Mouse (Mus musculus): ENCODE data around the gene Gk5. TPM values are rescaled to one million over a fixed set of nuclear protein-coding genes. Genes with fewer than 3 reads are reported as not detected.
A peak's percentile ranks its signal among the peaks of the same experiment; 100 is the strongest.
"Not testable (repeated sequence)": the region's sequence is repeated elsewhere in the genome, so short reads cannot be mapped to it uniquely, and the experiment has no call there.

Gk5 gene
- 2.7 and 3.0 TPM in 2 replicates for polyA plus RNA-seq (2015; fragmentation: Nextera tagmentation; extraction: Ambion mirVana)

DNA sequence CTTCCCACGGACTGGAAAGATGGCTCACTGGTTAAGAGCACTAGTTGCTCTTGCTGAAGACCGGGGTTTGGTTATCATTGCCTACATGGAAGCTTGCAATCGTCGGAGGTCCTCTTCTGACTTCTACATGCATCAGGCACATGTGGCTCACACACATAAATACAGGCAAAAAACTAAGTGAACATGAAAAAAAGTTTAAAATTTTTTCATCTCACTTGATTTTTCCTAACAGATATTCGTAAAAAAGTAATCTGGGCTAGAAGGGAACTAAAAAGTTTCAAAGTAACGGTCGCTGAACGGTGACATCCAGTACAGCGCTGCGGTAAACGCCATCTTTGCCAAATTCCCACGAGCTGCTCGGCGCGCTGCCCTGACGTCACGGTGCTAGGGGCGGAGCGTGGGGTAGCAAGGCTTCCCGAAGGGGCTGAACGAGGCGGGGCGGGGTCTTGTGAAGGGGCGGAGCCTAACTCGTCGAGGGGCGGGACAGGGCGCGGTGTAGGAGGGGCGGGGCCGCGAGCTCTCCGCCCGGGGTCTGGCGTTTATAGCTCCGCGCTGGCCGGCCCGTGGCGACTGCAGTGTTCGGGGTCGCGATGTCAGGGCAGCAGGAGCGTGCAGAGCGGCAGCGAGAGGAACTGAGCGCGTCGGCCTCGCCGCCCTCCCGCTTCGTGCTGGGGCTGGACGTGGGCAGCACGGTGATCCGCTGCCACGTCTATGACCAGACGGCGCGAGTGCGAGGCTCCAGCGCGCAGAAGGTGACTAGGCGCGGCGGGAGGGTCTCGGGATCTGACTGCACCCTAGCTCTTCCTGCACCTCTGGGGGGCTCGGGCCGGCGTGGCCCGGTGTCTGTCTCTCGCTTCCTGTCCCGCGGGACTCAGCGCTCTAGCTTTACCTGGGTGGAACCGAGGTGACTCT, at the start of gene Gk5:
Gk5 (plus strand) TSS at position 502 of the 912 bp plus-strand sequence.
- no peaks in the 10 kb centered on the region for H3K36me3 ChIP-seq (ENCODE audit: control insufficient read depth, insufficient read depth, low read length)
- peaks cover 5% of the 10 kb centered on the region; the same call in 1 of the 2 replicates for H3K4me1 ChIP-seq (ENCODE audit: control insufficient read depth, insufficient read depth, low read depth, low read length)
- peak; percentile 99 for ATAC-seq
- H3K27me3 ChIP-seq (replicated peaks; ENCODE audit: control insufficient read depth, insufficient read depth, low read length) = no peaks in the 10 kb centered on the region
- H3K4me2 ChIP-seq (ENCODE audit: low read length) = peak within 1 kb of the TSS; percentile 83
- peak within 1 kb of the TSS; percentile 74 for H3K4me3 ChIP-seq (ENCODE audit: low read length)
- peak within 1 kb of the TSS; percentile 65 for H3K9ac ChIP-seq (ENCODE audit: low read depth, low read length)
- H3K9me3 ChIP-seq (ENCODE audit: control insufficient read depth, low read length) = no peaks in the 10 kb centered on the region
- H3K27ac ChIP-seq (ENCODE audit: low read depth, low read length) = peak within 1 kb of the TSS; percentile 75; the same call in 1 of the 2 replicates
- WGBS = under 1% methylated on average over 74 of the region's 76 CpGs

DNA sequence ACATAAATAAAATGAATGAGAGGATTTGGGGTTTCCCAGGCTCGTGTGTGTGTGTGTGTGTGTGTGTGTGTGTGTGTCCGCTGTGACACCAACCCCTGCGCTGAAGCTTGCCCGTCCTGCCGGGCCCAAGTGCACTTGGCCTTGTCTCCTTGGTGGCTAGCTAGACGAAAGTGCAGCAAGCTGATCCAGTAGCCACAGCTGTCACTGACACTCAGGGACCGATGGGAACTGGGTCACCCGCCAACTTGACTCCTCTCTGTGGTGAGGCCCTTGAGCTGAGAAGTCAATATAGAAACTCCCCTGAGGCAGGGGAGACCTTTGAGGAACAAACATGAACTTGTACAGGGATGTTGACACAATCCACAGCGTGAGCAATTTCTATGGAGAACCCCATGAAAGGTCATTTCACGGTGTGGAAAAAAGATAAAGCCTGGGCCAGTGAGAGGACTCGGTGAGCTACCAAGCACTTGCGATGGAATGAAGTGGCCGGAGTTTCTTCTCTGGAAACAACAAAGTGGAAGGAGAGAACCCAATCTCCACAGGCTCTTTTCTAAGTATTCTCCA, 40.3 kb upstream of the Gk5 start:
- H3K9ac ChIP-seq (ENCODE audit: low read depth, low read length) = no peak overlapping the region
- H3K27me3 ChIP-seq (replicated peaks; ENCODE audit: control insufficient read depth, insufficient read depth, low read length) = no peaks in the 10 kb centered on the region
- no peak overlapping the region for H3K27ac ChIP-seq (ENCODE audit: low read depth, low read length)
- H3K4me3 ChIP-seq (ENCODE audit: low read length) = no peak overlapping the region
- no peaks in the 10 kb centered on the region for H3K4me1 ChIP-seq (ENCODE audit: control insufficient read depth, insufficient read depth, low read depth, low read length)
- H3K4me2 ChIP-seq (ENCODE audit: low read length) = no peak overlapping the region
- no peaks in the 10 kb centered on the region for H3K36me3 ChIP-seq (ENCODE audit: control insufficient read depth, insufficient read depth, low read length)
- no peak for ATAC-seq
- 92% methylated on average over 13 of the region's 13 CpGs for WGBS
- no peaks in the 10 kb centered on the region for H3K9me3 ChIP-seq (ENCODE audit: control insufficient read depth, low read length)

GRCm38 (mm10) chr9:96085293-96085692, 33.9 kb upstream of the Gk5 start:
- no peak overlapping the region for H3K9ac ChIP-seq (ENCODE audit: low read depth, low read length)
- no peaks in the 10 kb centered on the region for H3K27me3 ChIP-seq (replicated peaks; ENCODE audit: control insufficient read depth, insufficient read depth, low read length)
- WGBS = 94% methylated on average over 6 of the region's 6 CpGs
- no peak overlapping the region for H3K4me2 ChIP-seq (ENCODE audit: low read length)
- H3K4me1 ChIP-seq (ENCODE audit: control insufficient read depth, insufficient read depth, low read depth, low read length) = no peaks in the 10 kb centered on the region
- H3K4me3 ChIP-seq (ENCODE audit: low read length) = no peak overlapping the region
- ATAC-seq = no peak
- no peaks in the 10 kb centered on the region for H3K36me3 ChIP-seq (ENCODE audit: control insufficient read depth, insufficient read depth, low read length)
- no peak overlapping the region for H3K27ac ChIP-seq (ENCODE audit: low read depth, low read length)
- H3K9me3 ChIP-seq (ENCODE audit: control insufficient read depth, low read length) = no peaks in the 10 kb centered on the region

- no peak overlapping the region for H3K4me2 ChIP-seq (ENCODE audit: low read length)
- WGBS = 84% methylated on average over 2 of the region's 2 CpGs
- H3K4me1 ChIP-seq (ENCODE audit: control insufficient read depth, insufficient read depth, low read depth, low read length) = no peaks in the 10 kb centered on the region
- no peaks in the 10 kb centered on the region for H3K9me3 ChIP-seq (ENCODE audit: control insufficient read depth, low read length)
- no peak overlapping the region for H3K4me3 ChIP-seq (ENCODE audit: low read length)
- no peaks in the 10 kb centered on the region for H3K27me3 ChIP-seq (replicated peaks; ENCODE audit: control insufficient read depth, insufficient read depth, low read length)
- H3K9ac ChIP-seq (ENCODE audit: low read depth, low read length) = no peak overlapping the region
- ATAC-seq = no peak
- H3K27ac ChIP-seq (ENCODE audit: low read depth, low read length) = no peak overlapping the region
- no peaks in the 10 kb centered on the region for H3K36me3 ChIP-seq (ENCODE audit: control insufficient read depth, insufficient read depth, low read length)
Measured at GRCm38 (mm10) chr9:96087671-96088070, 31.5 kb upstream of the Gk5 start.

- ATAC-seq; H3K4me1 ChIP-seq (ENCODE audit: control insufficient read depth, insufficient read depth, low read depth, low read length); H3K4me3 ChIP-seq (ENCODE audit: low read length); H3K27me3 ChIP-seq (replicated peaks; ENCODE audit: control insufficient read depth, insufficient read depth, low read length); H3K9ac ChIP-seq (ENCODE audit: low read depth, low read length); H3K27ac ChIP-seq (ENCODE audit: low read depth, low read length); H3K4me2 ChIP-seq (ENCODE audit: low read length); H3K36me3 ChIP-seq (ENCODE audit: control insufficient read depth, insufficient read depth, low read length); H3K9me3 ChIP-seq (ENCODE audit: control insufficient read depth, low read length): not testable (repeated sequence)
- 84% methylated on average over 3 of the region's 3 CpGs for WGBS
Measured at GRCm38 (mm10) chr9:96088456-96088855, 30.7 kb upstream of the Gk5 start.

- not testable (repeated sequence) for H3K27ac ChIP-seq (ENCODE audit: low read depth, low read length); H3K9ac ChIP-seq (ENCODE audit: low read depth, low read length); ATAC-seq; H3K36me3 ChIP-seq (ENCODE audit: control insufficient read depth, insufficient read depth, low read length); H3K4me3 ChIP-seq (ENCODE audit: low read length); H3K4me1 ChIP-seq (ENCODE audit: control insufficient read depth, insufficient read depth, low read depth, low read length); H3K9me3 ChIP-seq (ENCODE audit: control insufficient read depth, low read length); H3K4me2 ChIP-seq (ENCODE audit: low read length); H3K27me3 ChIP-seq (replicated peaks; ENCODE audit: control insufficient read depth, insufficient read depth, low read length)
- 91% methylated on average over 10 of the region's 10 CpGs for WGBS
Measured at GRCm38 (mm10) chr9:96092637-96093036, 26.5 kb upstream of the Gk5 start.

GRCm38 (mm10) chr9:96093221-96093620, 25.9 kb upstream of the Gk5 start:
- WGBS = 91% methylated on average over 1 of the region's 1 CpGs

DNA sequence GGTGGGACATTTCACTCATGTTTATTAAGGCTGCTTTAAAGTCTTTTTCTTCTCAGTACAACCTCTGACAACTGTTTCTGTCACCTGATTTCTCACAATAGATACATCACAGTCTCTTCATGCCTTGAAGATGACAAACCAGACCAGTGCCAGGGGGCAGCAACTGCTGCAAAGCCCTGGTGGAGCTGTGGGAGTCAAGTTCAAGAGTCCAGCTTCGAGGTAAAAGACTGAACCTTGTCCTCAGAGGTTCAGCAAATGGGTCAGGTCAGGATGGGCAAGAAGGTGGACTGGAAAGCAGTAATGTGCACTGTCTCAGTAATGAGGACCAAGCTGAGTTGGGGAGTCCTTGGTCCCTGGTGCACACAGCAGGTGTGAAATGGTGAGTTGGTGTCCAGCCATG, 24.8 kb upstream of the Gk5 start:
- 41% methylated on average over 1 of the region's 1 CpGs for WGBS

More at GRCm38 (mm10) chr9:96093221-96093620, 25.9 kb upstream of the Gk5 start:
- Histone ChIP-seq H3K9ac (ENCODE audit: low read depth, low read length) (no peak overlapping the region), H3K36me3 (ENCODE audit: control insufficient read depth, insufficient read depth, low read length) (no peaks in the 10 kb centered on the region), H3K27ac (ENCODE audit: low read depth, low read length) (no peak overlapping the region), H3K9me3 (ENCODE audit: control insufficient read depth, low read length) (peaks cover 6% of the 10 kb centered on the region), H3K4me2 (ENCODE audit: low read length) (no peak overlapping the region), H3K4me1 (ENCODE audit: control insufficient read depth, insufficient read depth, low read depth, low read length) (no peaks in the 10 kb centered on the region), H3K4me3 (ENCODE audit: low read length) (no peak overlapping the region), H3K27me3 (replicated peaks; ENCODE audit: control insufficient read depth, insufficient read depth, low read length) (no peaks in the 10 kb centered on the region)
- no peak for ATAC-seq

GRCm38 (mm10) chr9:96095192-96095591, 24.0 kb upstream of the Gk5 start:
- 55% methylated on average over 1 of the region's 1 CpGs for WGBS

More for the DNA sequence above, 24.8 kb upstream of the Gk5 start:
- Histone ChIP-seq H3K4me2 (ENCODE audit: low read length) (no peak overlapping the region), H3K4me3 (ENCODE audit: low read length) (no peak overlapping the region), H3K9ac (ENCODE audit: low read depth, low read length) (no peak overlapping the region), H3K27me3 (replicated peaks; ENCODE audit: control insufficient read depth, insufficient read depth, low read length) (no peaks in the 10 kb centered on the region), H3K27ac (ENCODE audit: low read depth, low read length) (no peak overlapping the region), H3K9me3 (ENCODE audit: control insufficient read depth, low read length) (peaks cover 9% of the 10 kb centered on the region), H3K4me1 (ENCODE audit: control insufficient read depth, insufficient read depth, low read depth, low read length) (no peaks in the 10 kb centered on the region), H3K36me3 (ENCODE audit: control insufficient read depth, insufficient read depth, low read length) (no peaks in the 10 kb centered on the region)
- no peak for ATAC-seq

More at GRCm38 (mm10) chr9:96095192-96095591, 24.0 kb upstream of the Gk5 start:
- Histone ChIP-seq H3K36me3 (ENCODE audit: control insufficient read depth, insufficient read depth, low read length) (no peaks in the 10 kb centered on the region), H3K9ac (ENCODE audit: low read depth, low read length) (no peak overlapping the region), H3K4me1 (ENCODE audit: control insufficient read depth, insufficient read depth, low read depth, low read length) (no peaks in the 10 kb centered on the region), H3K27ac (ENCODE audit: low read depth, low read length) (no peak overlapping the region), H3K9me3 (ENCODE audit: control insufficient read depth, low read length) (peaks cover 13% of the 10 kb centered on the region), H3K4me3 (ENCODE audit: low read length) (no peak overlapping the region), H3K4me2 (ENCODE audit: low read length) (no peak overlapping the region), H3K27me3 (replicated peaks; ENCODE audit: control insufficient read depth, insufficient read depth, low read length) (no peaks in the 10 kb centered on the region)
- no peak for ATAC-seq

All from hindbrain, embryonic 16.5 days (tissue).